Mouse (Mus musculus): ENCODE data around the gene Fndc11.

DNA sequence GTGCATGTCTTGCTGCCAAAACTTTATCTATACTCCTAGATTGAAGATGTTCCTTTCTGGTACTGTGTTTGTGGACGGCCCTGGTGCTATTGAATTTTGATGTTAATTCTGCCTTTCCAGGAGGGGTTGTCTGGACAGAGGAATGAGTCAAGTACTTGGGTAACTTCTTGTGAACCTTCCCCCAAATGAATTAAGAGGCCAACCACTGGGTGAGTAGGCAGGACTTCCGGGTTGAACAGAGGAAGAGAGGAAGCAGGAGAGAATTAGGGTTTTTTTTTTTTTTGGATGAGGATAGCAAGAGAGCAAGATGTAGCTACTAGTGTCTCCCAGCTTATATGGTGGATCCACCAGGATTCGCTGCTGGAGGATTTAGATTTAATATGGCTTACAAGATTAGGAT is 41.8 kb upstream of the Fndc11 start:
- TF ChIP-seq CTCF (IDR thresholded peaks at IDR 0.05; ENCODE audit: extremely low read depth, insufficient read depth, low read length) (no peak), POLR2A (IDR thresholded peaks at IDR 0.05; ENCODE audit: extremely low read depth, insufficient read depth, low read length) (no peak)
